Mouse (Mus musculus) testis, adult 2 months (tissue): ENCODE measurements around the gene Psmb3. TPM values are rescaled to one million over a fixed set of nuclear protein-coding genes. Genes with fewer than 3 reads are reported as not detected.
"Not testable (repeated sequence)": the region's sequence is repeated elsewhere in the genome, so short reads cannot be mapped to it uniquely, and the experiment has no call there.

Experiments used
- H3K27ac ChIP-seq: fragments of 200-500 bp; 2 replicates; pipeline ENCODE4 v1.5.1; 2012; ENCODE audit warnings: low read depth, low read length; ENCODE audit not compliant: control insufficient read depth, insufficient read depth
- H3K27me3 ChIP-seq: fragments of 200-500 bp; 2 replicates; pipeline ENCODE4 v1.6.1; 2012; ENCODE audit warnings: mild to moderate bottlenecking, low read length, moderate library complexity; ENCODE audit not compliant: control insufficient read depth, insufficient read depth
- H3K36me3 ChIP-seq: fragments of 200-500 bp; 2 replicates; pipeline ENCODE4 v1.6.1; 2012; ENCODE audit warnings: mild to moderate bottlenecking, low read length; ENCODE audit not compliant: control insufficient read depth, insufficient read depth
- H3K4me1 ChIP-seq: fragments of 200-500 bp; 2 replicates; pipeline ENCODE4 v1.6.1; 2012; ENCODE audit warnings: low read length; ENCODE audit not compliant: control insufficient read depth, insufficient read depth
- H3K4me3 ChIP-seq: fragments of 200-500 bp; 2 replicates; pipeline ENCODE4 v1.5.1; 2012; ENCODE audit warnings: low read depth, mild to moderate bottlenecking, low read length, moderate library complexity, mixed read lengths; ENCODE audit not compliant: control insufficient read depth
- CTCF ChIP-seq: fragments of 200-500 bp; IDR thresholded peaks from 2 replicates; pipeline ENCODE4 v1.5.1; 2012; ENCODE audit warnings: low read depth, mild to moderate bottlenecking, inconsistent platforms, low read length, moderate library complexity; ENCODE audit not compliant: control insufficient read depth, insufficient read depth, insufficient replicate concordance
- POLR2A ChIP-seq: fragments of 200-500 bp; IDR thresholded peaks from 2 replicates; pipeline ENCODE4 v1.6.1; 2012; ENCODE audit warnings: low read depth, mild to moderate bottlenecking, inconsistent platforms, low read length, moderate library complexity; ENCODE audit not compliant: control insufficient read depth
- polyA plus RNA-seq: library from polyadenylated mRNA; depleted of rRNA; stranded (reverse); fragments of >200 nt; gene quantifications from 2 replicates; pipeline ENCODE4 v1.2.3, GENCODE M21; 2012; rRNA removed

Psmb3 gene
- 102 and 104 TPM in 2 replicates for polyA plus RNA-seq

DNA sequence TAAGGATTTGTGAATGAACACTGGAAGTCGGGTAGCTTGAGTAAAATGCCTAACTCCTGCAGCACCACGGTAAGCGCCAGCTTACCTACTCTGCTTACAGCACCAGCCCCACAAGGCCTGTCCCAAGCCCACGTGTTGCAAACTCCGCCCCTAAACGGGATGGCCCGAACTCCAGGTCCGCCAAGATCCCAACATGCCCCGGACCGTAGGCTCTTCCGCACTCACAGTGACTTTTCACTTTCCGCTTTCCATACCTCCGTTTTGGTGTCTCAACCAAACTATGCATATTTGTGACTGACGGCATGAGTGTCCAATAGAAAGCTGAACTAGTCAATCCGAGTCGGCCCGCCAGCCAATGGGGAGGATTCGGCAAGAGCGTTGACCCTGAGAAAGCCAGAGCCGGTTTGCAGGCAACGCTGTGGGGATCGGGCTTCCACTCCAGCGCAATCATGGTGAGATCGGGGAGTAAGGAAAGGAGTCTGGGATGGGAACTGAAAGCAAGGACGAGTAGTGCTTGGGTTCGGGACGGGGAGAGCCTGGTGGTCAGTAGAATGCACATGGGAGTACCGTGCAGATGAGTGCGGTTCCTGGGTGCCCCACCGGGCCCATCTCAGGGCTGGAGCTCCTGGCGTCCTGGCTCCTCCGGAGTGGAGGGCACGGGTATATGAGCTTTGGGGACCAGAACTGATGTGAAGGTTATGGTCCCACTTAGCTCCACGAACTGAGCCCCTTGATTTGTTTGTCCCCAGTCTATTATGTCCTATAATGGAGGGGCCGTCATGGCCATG is at the start of gene Psmb3:
Gene Psmb3 (plus strand): TSS at position 361 of the 788 bp plus-strand sequence.
- peak; percentile 85 for TF ChIP-seq POLR2A
- TF ChIP-seq CTCF, result no peak

DNA sequence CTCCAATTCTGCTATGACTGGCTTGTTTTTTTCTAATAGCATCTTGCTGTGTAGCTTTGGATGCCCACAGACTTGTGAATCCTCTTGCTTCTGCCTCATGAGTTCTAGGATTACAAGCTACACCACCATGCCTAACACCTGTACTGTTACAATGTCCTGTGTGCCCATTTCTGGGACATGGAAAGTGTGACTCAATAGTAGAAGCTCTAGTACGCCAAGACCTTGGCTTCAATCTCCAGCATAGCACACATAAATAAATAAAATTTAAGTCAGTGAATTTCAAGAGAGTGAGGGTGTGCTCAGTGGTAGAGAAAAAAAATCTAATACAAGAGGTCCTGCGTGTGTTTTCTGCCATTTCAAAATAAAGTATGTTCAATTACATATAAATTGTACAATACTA is 49.0 kb upstream of the Psmb3 start:
- Histone ChIP-seq H3K27ac (no peak overlapping the region), H3K4me3 (no peak overlapping the region), H3K27me3 (no peaks in the 10 kb centered on the region), H3K4me1 (no peaks in the 10 kb centered on the region), H3K36me3 (no peaks in the 10 kb centered on the region)
- TF ChIP-seq POLR2A (no peak), CTCF (no peak)

More for the DNA sequence above, at the start of gene Psmb3:
- Histone ChIP-seq H3K27me3 (no peaks in the 10 kb centered on the region), H3K27ac (peak within 1 kb of the TSS; percentile 86), H3K4me3 (peak within 1 kb of the TSS; percentile 98), H3K36me3 (no peaks in the 10 kb centered on the region; the same call in 1 of the 2 replicates), H3K4me1 (peaks cover 29% of the 10 kb centered on the region)

DNA sequence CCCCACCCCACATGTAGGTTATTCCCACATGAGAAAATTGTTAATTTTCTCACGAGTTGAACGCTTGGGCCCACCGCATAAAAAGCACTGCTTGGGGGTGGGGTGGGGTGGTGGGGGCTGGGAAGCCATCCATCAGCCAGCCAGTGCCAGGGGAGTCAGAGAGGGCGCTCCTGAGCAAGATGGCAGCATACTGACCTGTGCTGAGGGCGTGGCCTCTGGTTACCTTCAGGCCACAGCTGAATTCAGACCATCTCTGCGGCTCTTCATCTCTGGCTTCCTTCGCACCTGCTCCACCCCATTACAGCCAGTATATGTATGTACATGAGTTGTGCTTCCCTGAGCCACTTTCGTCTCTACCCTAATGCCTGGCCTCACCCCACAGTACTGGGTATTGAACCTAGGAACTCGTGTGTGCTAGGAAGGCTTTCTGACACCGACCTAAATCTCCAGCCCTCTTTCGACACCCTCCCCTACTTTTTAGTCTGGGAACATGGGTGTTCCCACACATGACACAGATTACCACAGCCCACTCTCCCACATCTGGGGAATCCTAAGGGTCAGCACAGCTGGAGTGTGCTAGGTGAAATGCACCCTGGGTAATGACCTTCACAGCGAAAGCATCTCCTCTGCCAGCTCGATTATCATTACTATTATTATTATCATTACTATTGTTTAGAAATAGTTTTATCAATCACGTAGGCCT is 46.8 kb upstream of the Psmb3 start:
- H3K27me3 ChIP-seq, result no peaks in the 10 kb centered on the region
- no peak overlapping the region for H3K27ac ChIP-seq
- no peak overlapping the region for H3K4me3 ChIP-seq
- H3K36me3 ChIP-seq, result no peaks in the 10 kb centered on the region
- TF ChIP-seq POLR2A (no peak), CTCF (no peak)
- H3K4me1 ChIP-seq, result peaks cover 10% of the 10 kb centered on the region

DNA sequence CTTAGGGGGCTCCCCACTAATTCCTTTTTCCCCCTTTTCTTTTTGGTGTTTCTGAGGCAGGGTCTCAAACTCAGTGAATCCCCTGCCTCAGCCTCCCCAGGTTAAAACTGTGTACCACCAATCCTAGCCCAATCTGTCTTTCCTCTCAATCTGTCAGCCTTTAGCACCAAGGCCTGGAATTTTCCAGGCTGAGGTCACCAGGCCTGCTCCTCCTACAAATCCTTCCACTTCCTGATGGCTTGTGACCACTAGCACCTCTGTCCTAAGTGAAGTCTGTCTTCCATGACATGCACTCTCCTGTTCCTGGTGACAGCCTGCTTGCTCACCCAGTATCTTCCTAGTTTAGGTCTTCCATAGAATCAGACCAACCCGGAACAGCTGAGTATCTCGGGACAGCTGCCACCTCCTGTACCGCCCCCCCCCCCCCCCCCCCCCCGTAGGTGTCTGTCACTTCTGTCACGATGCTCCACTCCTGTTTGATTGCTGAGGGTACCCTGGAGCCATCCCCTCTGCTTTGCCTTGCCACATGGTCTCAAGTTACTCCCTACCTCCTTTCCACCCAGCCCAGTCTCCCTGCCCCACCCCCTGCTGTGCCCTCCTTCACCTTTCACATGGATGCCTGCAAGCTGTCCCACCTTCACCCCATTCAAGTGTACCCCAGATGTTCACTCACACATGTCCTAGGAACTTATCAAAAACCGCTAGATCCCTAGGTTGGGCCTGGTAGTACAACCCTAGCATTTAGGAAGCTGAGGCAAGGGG is 45.8 kb upstream of the Psmb3 start:
- H3K27me3 ChIP-seq, result no peaks in the 10 kb centered on the region
- H3K4me1 ChIP-seq, result peaks cover 18% of the 10 kb centered on the region
- no peak for TF ChIP-seq CTCF
- TF ChIP-seq POLR2A, result no peak
- H3K36me3 ChIP-seq, result no peaks in the 10 kb centered on the region
- no peak overlapping the region for H3K4me3 ChIP-seq
- no peak overlapping the region for H3K27ac ChIP-seq

DNA sequence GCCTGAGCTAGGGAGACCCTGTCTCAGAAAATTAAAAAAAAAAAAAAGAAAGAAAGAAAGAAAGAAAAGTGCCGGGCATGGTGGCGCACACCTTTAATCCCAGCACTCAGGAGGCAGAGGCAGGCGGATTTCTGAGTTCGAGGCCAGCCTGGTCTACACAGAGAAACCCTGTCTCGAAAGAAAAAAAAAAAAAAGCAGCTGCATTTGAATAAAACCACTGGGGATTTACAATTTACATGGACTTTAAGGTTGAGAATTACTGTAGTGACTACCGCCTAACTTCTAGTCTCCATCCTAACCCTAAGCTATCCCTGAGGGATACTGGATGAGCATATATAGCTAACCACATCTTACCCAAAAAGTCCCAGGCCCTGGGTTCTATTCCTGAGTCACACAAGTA is 45.2 kb upstream of the Psmb3 start:
- not testable (repeated sequence) for H3K36me3 ChIP-seq, H3K4me3 ChIP-seq, H3K27ac ChIP-seq, H3K27me3 ChIP-seq
- peaks cover 22% of the 10 kb centered on the region for H3K4me1 ChIP-seq

DNA sequence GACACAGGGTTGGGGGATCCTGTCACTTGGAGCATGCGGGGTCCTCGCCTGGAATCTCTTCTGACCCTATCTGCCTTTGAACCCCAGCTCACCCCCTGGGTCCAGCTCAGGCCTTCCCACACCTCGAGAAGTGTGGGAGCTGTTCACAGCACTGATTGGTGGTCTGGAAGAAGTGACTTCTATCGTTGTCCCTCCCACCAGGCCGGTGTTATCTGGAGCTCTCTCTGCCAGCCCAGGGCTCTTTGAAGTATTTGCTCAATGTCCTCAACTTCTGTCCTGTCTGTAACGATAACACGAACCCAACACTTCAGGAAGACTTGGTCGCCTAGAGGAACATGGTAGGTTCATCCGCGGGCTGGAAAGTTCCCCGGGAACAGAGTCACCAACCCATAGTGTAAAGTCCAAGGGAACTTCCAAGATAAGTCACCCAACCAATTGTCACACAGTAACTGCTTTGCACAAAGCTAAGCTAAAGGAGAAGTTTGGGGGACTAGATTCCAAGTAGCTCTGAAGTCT is 44.4 kb upstream of the Psmb3 start:
- Histone ChIP-seq H3K36me3 (no peaks in the 10 kb centered on the region), H3K4me3 (no peak overlapping the region), H3K27me3 (no peaks in the 10 kb centered on the region), H3K4me1 (peaks cover 24% of the 10 kb centered on the region), H3K27ac (no peak overlapping the region)
- TF ChIP-seq POLR2A (no peak), CTCF (no peak)

DNA sequence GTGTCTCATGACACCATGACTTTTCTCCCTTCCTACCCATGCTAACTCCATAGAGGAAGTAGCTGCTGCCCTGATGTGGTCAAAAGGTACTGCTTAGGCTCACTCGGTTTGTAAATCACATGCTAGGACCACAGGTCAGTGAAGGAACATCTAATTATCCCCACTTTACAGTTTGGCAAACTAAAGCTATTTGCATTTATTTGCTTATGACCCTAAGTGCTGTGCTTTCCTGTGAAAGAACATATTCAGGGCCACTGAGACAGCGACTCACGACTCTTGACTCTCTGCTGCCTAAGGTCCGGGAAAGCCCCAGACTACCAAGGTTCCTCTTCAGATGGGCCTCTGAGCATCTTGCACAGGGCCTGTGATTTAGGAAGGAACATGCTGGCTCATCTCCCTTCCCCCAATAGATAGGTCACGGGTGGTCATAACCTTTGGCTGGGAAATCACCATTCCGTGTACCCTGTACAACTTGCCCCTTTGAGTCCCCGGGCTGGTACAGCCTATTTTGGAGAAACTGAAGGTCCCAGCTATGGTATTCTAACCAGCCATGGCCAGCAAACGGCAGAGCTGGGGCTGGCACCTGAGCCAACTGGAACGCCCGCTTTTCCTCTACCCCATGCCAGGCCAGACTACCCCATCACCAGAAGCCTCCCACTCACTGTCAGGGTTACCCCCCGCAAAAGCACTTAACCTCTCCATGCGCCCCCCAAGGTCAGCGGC is 43.8 kb upstream of the Psmb3 start:
- Histone ChIP-seq H3K4me1 (peaks cover 28% of the 10 kb centered on the region), H3K36me3 (no peaks in the 10 kb centered on the region), H3K4me3 (peak overlapping the region; percentile 91), H3K27ac (peak overlapping the region; percentile 82), H3K27me3 (no peaks in the 10 kb centered on the region)
- TF ChIP-seq POLR2A (no peak), CTCF (no peak)
